Mouse (Mus musculus) left cerebral cortex, postnatal 36 days (tissue): Measurements from ENCODE around the gene Prl2c3. TPM values are rescaled to one million over a fixed set of nuclear protein-coding genes. Genes with fewer than 3 reads are reported as not detected.
"Not testable (repeated sequence)": the region's sequence is repeated elsewhere in the genome, so short reads cannot be mapped to it uniquely, and the experiment has no call there.

Experiments
- DNase-seq, 2 experiments: peaks; one replicate each; pipeline ENCODE4 v3.0.0; 2021 to 2022; ENCODE audit warnings: low spot score in 2 of 2, mixed read lengths in 1 of 2
- intact Hi-C: fragments of 180-260 bp; cut with DNase I; formaldehyde crosslinking; loops from one replicate; pipeline ENCODE4 v1.15.1; 2025
- total RNA-seq, 2 experiments: library from RNA; stranded (reverse); gene quantifications; 2 replicates each; pipeline ENCODE4 v1.2.3; 2021

The Prl2c3 gene
- total RNA-seq, result not detected

DNA sequence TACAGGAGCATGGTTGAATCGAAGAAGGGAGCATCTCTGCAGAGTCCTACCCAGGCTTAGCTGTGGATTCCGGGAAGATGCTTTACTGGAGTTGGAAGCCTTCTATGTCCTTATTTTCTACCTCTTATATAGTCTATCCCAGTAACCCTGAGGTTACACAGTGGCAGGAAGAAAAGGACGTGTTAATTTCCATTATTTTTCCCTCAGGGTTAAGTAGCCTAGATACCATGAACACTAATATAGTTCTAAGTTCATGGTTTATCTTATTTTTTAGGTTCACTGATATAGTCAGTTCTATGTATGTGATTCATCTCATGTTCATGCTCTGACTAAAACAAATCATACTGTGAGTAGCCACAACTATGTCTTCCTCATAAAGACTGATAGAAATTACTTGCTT is at the start of gene Prl2c3:
Gene Prl2c3 (minus strand): TSS at position 101 of the 400 bp plus-strand sequence.
- intact Hi-C loops, DNase-seq: not testable (repeated sequence)

DNA sequence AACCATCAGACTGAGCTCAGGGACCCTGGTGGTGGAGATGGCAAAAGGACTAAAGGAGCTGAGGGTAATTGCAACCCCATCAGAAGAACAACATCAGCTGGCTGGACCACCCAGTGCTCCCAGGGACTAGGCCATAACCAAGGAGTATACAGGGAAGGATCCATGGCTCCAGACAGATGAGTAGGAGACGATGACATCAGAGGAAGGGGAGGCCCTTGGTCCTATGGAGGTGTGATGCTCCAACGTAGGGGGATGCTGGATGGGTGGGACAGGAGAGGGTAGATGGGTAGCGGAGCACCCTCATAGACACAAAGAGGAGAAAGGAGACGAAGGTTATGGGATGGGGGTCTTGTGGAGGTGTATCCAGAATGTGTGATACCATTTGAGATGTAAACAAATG is 48.4 kb upstream of the Prl2c3 start:
- intact Hi-C loops, DNase-seq: not testable (repeated sequence)

DNA sequence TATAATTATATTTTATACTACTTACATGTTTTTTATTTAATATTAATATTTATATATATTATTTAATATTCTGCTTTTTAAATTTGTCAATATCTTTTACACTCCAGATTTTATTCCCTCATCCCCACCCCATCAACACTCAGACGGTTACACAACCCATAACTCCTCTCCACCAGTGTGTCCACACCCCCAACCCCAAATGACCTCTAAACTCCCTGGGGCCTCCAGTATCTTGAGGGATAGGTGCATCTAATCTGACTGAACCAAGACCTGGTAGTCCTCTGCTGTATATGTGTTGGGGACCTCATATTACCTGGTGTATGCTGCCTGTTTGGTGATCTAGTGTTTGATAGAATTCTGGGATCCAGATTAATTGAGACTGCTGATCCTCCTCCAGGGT is 44.8 kb upstream of the Prl2c3 start:
- intact Hi-C loops, DNase-seq: not testable (repeated sequence)

DNA sequence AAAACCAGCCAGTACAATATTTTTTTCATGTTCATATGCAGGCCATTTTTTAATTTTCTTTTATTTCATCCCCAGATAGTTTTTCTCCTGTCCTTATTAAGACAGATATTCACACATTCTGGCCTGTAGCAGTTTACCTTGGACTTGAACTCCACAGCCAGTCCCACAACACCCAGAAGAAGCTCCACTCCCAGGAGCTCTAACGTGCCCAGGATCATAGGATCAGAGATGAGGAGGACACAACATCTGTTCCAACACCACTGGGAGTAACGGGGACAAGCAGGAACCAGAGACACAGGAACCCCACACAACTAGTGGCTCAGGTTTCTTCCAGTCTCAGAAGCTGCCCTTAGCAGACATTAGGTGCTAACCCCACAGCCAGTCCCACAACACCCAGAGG is 37.7 kb upstream of the Prl2c3 start:
- DNase-seq, intact Hi-C loops: not testable (repeated sequence)

DNA sequence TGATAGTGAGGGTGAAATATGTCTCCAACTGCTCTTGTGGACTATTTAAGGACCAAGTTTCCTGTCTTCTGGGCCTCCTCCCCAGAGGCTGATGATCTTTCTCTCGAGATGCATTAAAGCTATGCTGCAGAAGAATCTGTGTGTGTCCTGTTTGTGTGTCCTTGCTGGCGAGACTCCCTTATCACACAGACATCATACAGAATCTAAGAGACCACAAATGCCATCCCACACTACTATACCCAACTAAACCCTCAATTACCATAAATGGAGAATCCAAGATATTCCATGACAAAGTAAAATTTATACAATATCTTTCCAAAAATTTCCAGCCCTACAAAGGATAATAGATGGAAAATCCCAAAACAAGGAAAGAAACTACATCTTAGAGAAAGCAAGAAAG is 31.9 kb upstream of the Prl2c3 start:
- no peak for DNase-seq
- intact Hi-C loops, result no loop called here

DNA sequence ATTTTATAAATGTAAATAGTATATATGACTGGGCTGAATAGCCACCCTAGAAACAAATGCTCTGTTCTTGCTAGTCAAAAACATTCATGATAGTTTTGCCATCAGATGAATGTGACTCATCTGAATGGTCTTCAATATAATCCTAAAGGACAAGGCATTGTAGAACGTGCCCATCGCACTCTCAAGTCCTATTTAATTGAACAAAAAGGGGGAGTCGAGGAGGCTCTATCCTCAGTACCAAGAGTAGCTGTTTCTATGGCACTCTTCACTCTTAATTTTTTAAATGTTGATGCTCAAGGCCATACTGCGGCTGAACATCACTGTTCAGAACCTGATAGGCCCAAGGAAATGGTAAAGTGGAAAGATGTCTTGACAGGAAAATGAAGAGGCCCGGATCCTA is 29.2 kb upstream of the Prl2c3 start:
- DNase-seq, result no peak
- intact Hi-C loops, result no loop called here

DNA sequence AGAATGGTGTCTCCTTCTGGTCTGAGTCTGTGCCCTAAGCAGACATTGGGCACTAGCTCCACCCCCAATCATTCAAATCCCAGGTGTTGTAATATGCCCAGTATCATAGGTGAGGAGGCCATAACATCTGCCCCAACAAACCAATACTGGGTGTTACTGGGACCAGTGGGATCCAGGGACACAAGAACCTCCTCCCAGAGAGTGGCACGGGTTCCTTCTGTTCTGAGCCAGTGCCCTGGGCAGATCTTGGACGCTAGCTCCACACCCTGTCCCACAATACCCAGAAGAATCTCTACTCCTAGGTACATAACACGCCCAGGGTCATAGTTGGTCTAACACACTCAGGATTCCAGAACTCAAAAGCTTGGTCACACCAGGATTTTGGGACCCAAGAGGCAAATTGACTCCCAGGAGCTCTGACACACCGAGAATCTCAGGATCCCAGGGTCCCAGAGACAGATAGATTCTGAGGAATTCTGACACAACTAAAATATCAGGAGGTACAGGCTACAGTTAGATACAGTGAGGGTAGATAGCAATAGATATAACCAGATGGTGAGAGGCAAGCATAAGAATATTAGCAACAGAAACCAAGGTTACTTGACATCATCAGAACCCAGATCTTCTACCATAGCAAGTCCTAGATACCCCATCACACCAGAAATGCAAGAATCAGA is 24.8 kb upstream of the Prl2c3 start:
- intact Hi-C loops, DNase-seq: not testable (repeated sequence)

DNA sequence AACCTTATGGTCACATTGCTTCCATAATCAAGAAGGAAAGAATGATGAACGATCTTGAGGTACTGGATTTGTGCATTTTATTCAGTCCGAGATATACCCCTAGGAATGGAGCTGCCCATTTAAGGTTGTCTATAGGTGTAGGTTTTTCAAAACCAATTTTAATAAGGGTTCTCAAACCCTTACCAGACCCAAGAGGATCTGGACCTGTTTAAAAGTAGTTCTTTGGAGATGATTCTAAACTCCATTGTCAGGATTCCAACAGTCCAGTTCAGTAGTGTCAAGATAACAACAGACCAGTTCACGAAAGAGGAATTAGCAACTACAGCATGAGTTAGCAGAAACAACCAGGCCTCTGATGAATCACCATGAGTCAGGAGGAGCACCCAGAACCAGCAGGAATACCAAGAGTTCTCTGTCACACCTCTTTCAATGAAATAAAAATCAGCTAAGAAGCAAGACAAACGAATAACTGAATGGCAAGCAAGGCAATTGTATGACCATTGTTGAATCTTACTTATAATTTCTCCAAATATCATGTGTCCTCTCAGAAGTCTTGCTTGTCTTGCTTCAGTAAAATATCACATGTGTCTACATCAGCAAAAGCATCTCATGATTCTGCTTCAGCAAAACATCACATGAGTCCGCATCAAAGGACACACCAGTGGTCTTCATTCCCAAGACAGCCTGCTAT is 14.0 kb upstream of the Prl2c3 start:
- DNase-seq, intact Hi-C loops: not testable (repeated sequence)

DNA sequence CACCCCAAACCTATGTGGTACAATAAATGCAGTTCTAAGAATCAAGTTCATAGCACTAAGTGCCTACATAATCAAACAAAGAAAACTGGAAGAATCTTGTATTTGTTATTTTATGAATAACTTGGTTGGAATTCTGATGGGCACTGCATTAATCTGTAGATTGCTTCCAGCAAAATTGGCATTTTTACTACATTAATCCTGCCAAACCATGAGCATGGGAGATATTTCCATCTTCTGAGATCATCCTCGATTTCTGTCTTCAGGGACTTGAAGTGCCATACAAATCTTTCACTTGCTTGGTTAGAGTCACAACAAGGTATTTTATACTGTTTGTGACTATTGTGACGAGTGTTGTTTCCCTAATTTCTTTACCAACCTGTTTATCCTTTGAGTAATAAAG is 9.7 kb upstream of the Prl2c3 start:
- no peak for DNase-seq
- intact Hi-C loops, result no loop called here

DNA sequence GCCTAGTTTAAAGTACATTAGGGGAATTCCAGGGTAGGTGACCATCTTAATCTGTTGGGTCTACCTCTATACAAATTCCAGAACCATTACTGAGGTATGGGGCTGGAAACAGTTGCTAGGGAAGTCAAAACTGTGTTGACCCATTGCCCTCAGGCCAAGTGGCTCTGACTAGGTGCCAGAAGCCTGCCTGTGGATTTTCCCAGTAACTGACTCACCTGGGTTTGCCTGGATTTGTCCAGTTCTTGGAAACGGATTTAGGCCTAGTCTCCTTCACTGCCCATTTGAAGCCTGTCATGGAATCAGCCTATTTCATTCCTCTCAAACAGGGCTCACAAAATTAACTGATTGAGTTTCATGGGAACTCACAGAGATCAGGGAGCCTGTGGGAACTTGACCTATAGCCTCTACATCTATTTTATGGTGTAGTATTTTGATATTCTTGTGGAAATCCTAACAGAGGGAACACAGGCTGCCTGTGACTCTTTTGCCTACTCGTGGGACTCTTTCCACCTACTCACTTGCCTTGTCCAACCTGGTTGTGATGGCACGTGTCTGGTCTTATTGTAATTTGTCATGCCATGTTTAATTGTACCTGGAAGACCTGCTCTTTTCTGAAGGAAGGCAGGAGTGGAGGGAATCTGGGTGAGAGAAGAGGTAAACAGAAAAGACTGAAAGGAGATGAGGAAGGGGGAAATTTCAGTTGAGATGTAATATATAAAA is 9.1 kb upstream of the Prl2c3 start:
- intact Hi-C loops, result not testable (repeated sequence)

DNA sequence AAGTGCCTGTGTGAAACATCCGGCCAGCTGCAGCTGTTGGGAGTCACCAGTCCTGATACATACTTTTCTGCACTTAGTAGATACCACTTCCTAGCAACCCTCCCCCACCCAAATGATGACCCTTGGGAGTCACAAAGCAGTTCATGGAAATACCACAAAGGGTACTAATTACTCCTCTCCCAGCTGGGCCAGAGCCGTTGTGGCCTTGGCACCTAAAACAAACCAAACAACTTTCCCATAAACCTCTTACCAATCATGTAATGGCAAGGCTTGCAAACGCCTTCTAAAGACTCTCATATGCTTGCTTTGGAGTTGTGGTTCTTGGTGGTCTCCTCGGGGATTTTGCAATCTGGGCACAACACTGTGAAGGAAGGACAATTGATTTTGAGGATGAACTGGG is 6.6 kb upstream of the Prl2c3 start:
- intact Hi-C loops, DNase-seq: not testable (repeated sequence)

More for the DNA sequence above, 9.1 kb upstream of the Prl2c3 start:
- not testable (repeated sequence) for DNase-seq

DNA sequence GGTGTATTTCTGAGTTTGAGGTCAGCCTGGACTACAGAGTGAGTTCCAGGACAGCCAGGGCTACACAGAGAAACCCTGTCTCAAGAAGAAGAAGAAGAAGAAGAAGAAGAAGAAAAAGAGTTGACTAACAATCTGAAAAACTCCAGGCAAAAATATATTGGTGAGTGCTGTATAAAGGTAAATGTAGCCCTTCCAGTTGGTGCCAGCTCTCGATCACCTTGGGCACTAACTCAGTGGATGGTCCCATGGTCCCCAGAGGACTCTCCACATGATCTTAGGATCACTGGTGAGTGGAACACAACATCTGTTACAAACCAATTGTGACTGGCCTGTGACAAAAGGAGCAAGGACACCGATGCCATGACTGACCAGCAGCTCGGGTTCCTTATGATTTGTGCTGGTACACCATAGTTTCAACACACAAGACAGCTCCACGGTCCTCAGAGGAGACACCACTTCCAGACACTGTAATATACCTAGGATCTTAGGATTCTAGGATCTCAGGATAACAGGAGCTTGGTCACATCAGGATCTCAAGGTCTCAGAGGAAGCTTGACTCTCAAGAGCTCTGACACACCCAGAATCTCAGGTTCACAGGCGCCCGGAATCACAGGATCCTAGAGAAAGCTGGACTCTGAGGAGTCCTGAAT is 30.3 kb downstream of the Prl2c3 start:
- DNase-seq, intact Hi-C loops: not testable (repeated sequence)

Other genes with a start within 250 kb of the Prl2c3 start
- 10 to 100 TPM; 13.6 to 16.2 TPM for gene Ero1lb, start 234.2 kb downstream of the Prl2c3 start, total RNA-seq
- gene Prl2c2, start 205.3 kb upstream of the Prl2c3 start, total RNA-seq, result not detected